Mouse (Mus musculus): Measurements from ENCODE around the gene Nsd1. TPM values are rescaled to one million over a fixed set of nuclear protein-coding genes. Genes with fewer than 3 reads are reported as not detected.

Gene Nsd1
- polyA plus RNA-seq (2015; fragmentation: Nextera tagmentation; extraction: Ambion mirVana), result 40.8 and 46.3 TPM in 2 replicates

GRCm38 (mm10) chr13:55209649-55210192, at the start of gene Nsd1:
Nsd1 (plus strand) TSS chr13:55209782.
- peak within 1 kb of the TSS; percentile 94 for H3K27ac ChIP-seq (ENCODE audit: low read depth, low read length)
- WGBS, result 21% methylated on average over 29 of the region's 31 CpGs
- no peak for ATAC-seq
- H3K9ac ChIP-seq (ENCODE audit: low read depth, low read length), result peak within 1 kb of the TSS; percentile 70
- H3K4me3 ChIP-seq (ENCODE audit: low read length), result peak within 1 kb of the TSS; percentile 51
- peak within 1 kb of the TSS; percentile 74 for H3K4me2 ChIP-seq (ENCODE audit: low read length)
- H3K36me3 ChIP-seq (ENCODE audit: control insufficient read depth, insufficient read depth, low read length), result 0 out of 2 replicates have a peak, but pooled peaks cover 2% of the 10 kb centered on the region
- peaks cover 34% of the 10 kb centered on the region for H3K4me1 ChIP-seq (ENCODE audit: control insufficient read depth, insufficient read depth, low read depth, low read length)
- no peaks in the 10 kb centered on the region for H3K27me3 ChIP-seq (replicated peaks; ENCODE audit: control insufficient read depth, insufficient read depth, low read length)
- no peaks in the 10 kb centered on the region for H3K9me3 ChIP-seq (ENCODE audit: control insufficient read depth, low read length)

DNA sequence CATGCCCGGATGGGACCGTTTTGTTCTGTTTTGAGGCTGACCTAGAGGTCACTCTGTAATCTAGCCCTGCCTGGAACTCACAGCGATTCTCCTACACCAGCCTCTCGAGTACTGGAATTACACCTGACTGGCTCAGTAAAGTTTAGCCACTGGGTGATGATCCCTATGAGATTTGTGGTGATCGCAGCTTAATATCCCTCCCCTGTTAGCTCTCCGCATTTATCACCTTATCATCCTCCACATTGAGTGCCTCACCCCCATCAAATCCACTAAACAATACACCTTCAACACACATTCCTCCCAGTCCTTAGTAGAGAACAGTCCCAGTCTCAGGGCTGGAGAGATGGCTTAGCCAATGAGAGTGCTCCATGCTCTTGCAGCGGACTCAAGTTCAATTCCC, 47.2 kb upstream of the Nsd1 start:
- no peaks in the 10 kb centered on the region for H3K36me3 ChIP-seq (ENCODE audit: control insufficient read depth, insufficient read depth, low read length)
- no peaks in the 10 kb centered on the region for H3K27me3 ChIP-seq (replicated peaks; ENCODE audit: control insufficient read depth, insufficient read depth, low read length)
- no peak overlapping the region for H3K27ac ChIP-seq (ENCODE audit: low read depth, low read length)
- no peak for ATAC-seq
- 73% methylated on average over 7 of the region's 7 CpGs for WGBS
- no peak overlapping the region for H3K4me2 ChIP-seq (ENCODE audit: low read length)
- no peaks in the 10 kb centered on the region for H3K4me1 ChIP-seq (ENCODE audit: control insufficient read depth, insufficient read depth, low read depth, low read length)
- H3K4me3 ChIP-seq (ENCODE audit: low read length), result no peak overlapping the region
- H3K9ac ChIP-seq (ENCODE audit: low read depth, low read length), result no peak overlapping the region
- no peaks in the 10 kb centered on the region for H3K9me3 ChIP-seq (ENCODE audit: control insufficient read depth, low read length)

- H3K9ac ChIP-seq (ENCODE audit: low read depth, low read length), result no peak overlapping the region
- no peak for ATAC-seq
- no peaks in the 10 kb centered on the region for H3K27me3 ChIP-seq (replicated peaks; ENCODE audit: control insufficient read depth, insufficient read depth, low read length)
- no peaks in the 10 kb centered on the region; the same call in 1 of the 2 replicates for H3K4me1 ChIP-seq (ENCODE audit: control insufficient read depth, insufficient read depth, low read depth, low read length)
- H3K4me2 ChIP-seq (ENCODE audit: low read length), result no peak overlapping the region
- WGBS, result 53% methylated on average over 5 of the region's 5 CpGs
- H3K9me3 ChIP-seq (ENCODE audit: control insufficient read depth, low read length), result no peaks in the 10 kb centered on the region
- H3K36me3 ChIP-seq (ENCODE audit: control insufficient read depth, insufficient read depth, low read length), result no peaks in the 10 kb centered on the region
- H3K4me3 ChIP-seq (ENCODE audit: low read length), result no peak overlapping the region
- no peak overlapping the region for H3K27ac ChIP-seq (ENCODE audit: low read depth, low read length)
Measured at GRCm38 (mm10) chr13:55163553-55163952, 46.0 kb upstream of the Nsd1 start.

GRCm38 (mm10) chr13:55165831-55166339, 43.7 kb upstream of the Nsd1 start:
- no peaks in the 10 kb centered on the region for H3K9me3 ChIP-seq (ENCODE audit: control insufficient read depth, low read length)
- H3K27ac ChIP-seq (ENCODE audit: low read depth, low read length), result no peak overlapping the region
- no peaks in the 10 kb centered on the region for H3K27me3 ChIP-seq (replicated peaks; ENCODE audit: control insufficient read depth, insufficient read depth, low read length)
- no peaks in the 10 kb centered on the region for H3K36me3 ChIP-seq (ENCODE audit: control insufficient read depth, insufficient read depth, low read length)
- H3K9ac ChIP-seq (ENCODE audit: low read depth, low read length), result no peak overlapping the region
- peaks cover 9% of the 10 kb centered on the region for H3K4me1 ChIP-seq (ENCODE audit: control insufficient read depth, insufficient read depth, low read depth, low read length)
- no peak overlapping the region for H3K4me2 ChIP-seq (ENCODE audit: low read length)
- WGBS, result 84% methylated on average over 16 of the region's 16 CpGs
- no peak for ATAC-seq
- H3K4me3 ChIP-seq (ENCODE audit: low read length), result no peak overlapping the region

GRCm38 (mm10) chr13:55166806-55167725, 42.5 kb upstream of the Nsd1 start:
- Histone ChIP-seq H3K27me3 (replicated peaks; ENCODE audit: control insufficient read depth, insufficient read depth, low read length) (no peaks in the 10 kb centered on the region), H3K4me3 (ENCODE audit: low read length) (no peak overlapping the region), H3K9me3 (ENCODE audit: control insufficient read depth, low read length) (no peaks in the 10 kb centered on the region), H3K4me1 (ENCODE audit: control insufficient read depth, insufficient read depth, low read depth, low read length) (peaks cover 18% of the 10 kb centered on the region), H3K36me3 (ENCODE audit: control insufficient read depth, insufficient read depth, low read length) (no peaks in the 10 kb centered on the region), H3K27ac (ENCODE audit: low read depth, low read length) (no peak overlapping the region), H3K4me2 (ENCODE audit: low read length) (no peak overlapping the region), H3K9ac (ENCODE audit: low read depth, low read length) (no peak overlapping the region)
- 86% methylated on average over 32 of the region's 32 CpGs for WGBS
- no peak for ATAC-seq

GRCm38 (mm10) chr13:55167798-55168197, 41.8 kb upstream of the Nsd1 start:
- no peak for ATAC-seq
- no peak overlapping the region for H3K9ac ChIP-seq (ENCODE audit: low read depth, low read length)
- H3K4me3 ChIP-seq (ENCODE audit: low read length), result no peak overlapping the region
- H3K36me3 ChIP-seq (ENCODE audit: control insufficient read depth, insufficient read depth, low read length), result no peaks in the 10 kb centered on the region
- no peak overlapping the region for H3K4me2 ChIP-seq (ENCODE audit: low read length)
- H3K9me3 ChIP-seq (ENCODE audit: control insufficient read depth, low read length), result no peaks in the 10 kb centered on the region
- peaks cover 20% of the 10 kb centered on the region for H3K4me1 ChIP-seq (ENCODE audit: control insufficient read depth, insufficient read depth, low read depth, low read length)
- no peaks in the 10 kb centered on the region for H3K27me3 ChIP-seq (replicated peaks; ENCODE audit: control insufficient read depth, insufficient read depth, low read length)
- 77% methylated on average over 11 of the region's 11 CpGs for WGBS
- no peak overlapping the region for H3K27ac ChIP-seq (ENCODE audit: low read depth, low read length)

DNA sequence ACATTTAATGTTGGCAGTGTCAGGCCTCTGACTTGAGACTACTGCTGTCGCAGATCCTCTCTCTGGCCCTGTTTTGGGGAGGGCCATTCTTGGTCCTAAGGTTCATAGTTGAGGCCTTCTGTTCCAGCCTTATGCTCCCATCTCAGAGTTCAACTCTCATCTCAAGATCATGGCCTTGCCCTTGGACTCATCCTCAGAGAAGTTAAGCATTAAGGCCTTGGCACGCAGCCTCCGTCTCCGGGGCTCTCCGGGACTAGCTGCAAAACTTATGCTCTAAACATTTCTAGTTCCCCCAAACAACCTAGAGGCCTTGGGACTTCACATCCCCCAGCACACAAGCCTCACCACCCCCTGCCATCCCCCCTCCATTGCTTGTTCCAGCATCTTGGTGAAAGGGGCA, 41.3 kb upstream of the Nsd1 start:
- no peaks in the 10 kb centered on the region for H3K36me3 ChIP-seq (ENCODE audit: control insufficient read depth, insufficient read depth, low read length)
- no peak overlapping the region for H3K27ac ChIP-seq (ENCODE audit: low read depth, low read length)
- no peak overlapping the region for H3K4me2 ChIP-seq (ENCODE audit: low read length)
- H3K4me3 ChIP-seq (ENCODE audit: low read length), result no peak overlapping the region
- no peak overlapping the region for H3K9ac ChIP-seq (ENCODE audit: low read depth, low read length)
- H3K4me1 ChIP-seq (ENCODE audit: control insufficient read depth, insufficient read depth, low read depth, low read length), result peaks cover 20% of the 10 kb centered on the region
- no peaks in the 10 kb centered on the region for H3K27me3 ChIP-seq (replicated peaks; ENCODE audit: control insufficient read depth, insufficient read depth, low read length)
- ATAC-seq, result no peak
- H3K9me3 ChIP-seq (ENCODE audit: control insufficient read depth, low read length), result no peaks in the 10 kb centered on the region
- whole genome bisulfite sequencing, result 86% methylated on average over 5 of the region's 5 CpGs

DNA sequence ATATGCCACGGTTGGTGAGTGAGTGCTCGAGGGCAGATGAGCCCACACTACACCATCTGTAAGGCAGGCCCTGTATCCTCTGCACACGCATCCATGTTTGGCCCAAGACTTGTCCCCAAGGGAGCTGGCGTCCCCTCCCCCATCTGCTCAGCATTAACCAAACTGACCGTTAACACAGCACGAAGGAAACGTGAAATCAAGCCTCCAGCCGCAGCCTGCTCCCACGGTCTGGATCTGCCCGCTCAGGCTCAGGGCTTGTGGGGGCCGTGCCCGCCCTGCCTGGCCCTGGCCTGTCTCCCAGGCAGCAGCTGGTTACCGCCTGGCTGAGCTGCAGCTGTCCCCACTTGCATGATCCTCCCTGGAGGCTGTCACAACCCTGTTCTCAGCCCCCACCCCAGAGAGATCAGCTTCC, 40.6 kb upstream of the Nsd1 start:
- H3K9ac ChIP-seq (ENCODE audit: low read depth, low read length), result peak overlapping the region; percentile 36; the same call in 1 of the 2 replicates
- no peak overlapping the region; the same call in 1 of the 2 replicates for H3K27ac ChIP-seq (ENCODE audit: low read depth, low read length)
- H3K27me3 ChIP-seq (replicated peaks; ENCODE audit: control insufficient read depth, insufficient read depth, low read length), result no peaks in the 10 kb centered on the region
- H3K36me3 ChIP-seq (ENCODE audit: control insufficient read depth, insufficient read depth, low read length), result no peaks in the 10 kb centered on the region
- no peaks in the 10 kb centered on the region for H3K9me3 ChIP-seq (ENCODE audit: control insufficient read depth, low read length)
- no peak overlapping the region for H3K4me3 ChIP-seq (ENCODE audit: low read length)
- no peak overlapping the region for H3K4me2 ChIP-seq (ENCODE audit: low read length)
- peaks cover 20% of the 10 kb centered on the region for H3K4me1 ChIP-seq (ENCODE audit: control insufficient read depth, insufficient read depth, low read depth, low read length)
- peak; percentile 75 for ATAC-seq
- 26% methylated on average over 13 of the region's 13 CpGs for WGBS
